Mouse (Mus musculus): ENCODE data around the gene Fancc.

GRCm38 (mm10) chr13:63528852-63529251, 31.8 kb upstream of the Fancc start:
- TF ChIP-seq POLR2A (IDR thresholded peaks at IDR 0.05; ENCODE audit: control insufficient read depth, extremely low read depth, insufficient read depth, low read length, poor library complexity): no peak
- no peak for TF ChIP-seq CTCF (IDR thresholded peaks at IDR 0.05; ENCODE audit: borderline replicate concordance, control insufficient read depth, extremely low read depth, insufficient read depth, low read length, poor library complexity)
